ENCODE assay signal across 7 mouse cellular contexts in the genomic region with DNA sequence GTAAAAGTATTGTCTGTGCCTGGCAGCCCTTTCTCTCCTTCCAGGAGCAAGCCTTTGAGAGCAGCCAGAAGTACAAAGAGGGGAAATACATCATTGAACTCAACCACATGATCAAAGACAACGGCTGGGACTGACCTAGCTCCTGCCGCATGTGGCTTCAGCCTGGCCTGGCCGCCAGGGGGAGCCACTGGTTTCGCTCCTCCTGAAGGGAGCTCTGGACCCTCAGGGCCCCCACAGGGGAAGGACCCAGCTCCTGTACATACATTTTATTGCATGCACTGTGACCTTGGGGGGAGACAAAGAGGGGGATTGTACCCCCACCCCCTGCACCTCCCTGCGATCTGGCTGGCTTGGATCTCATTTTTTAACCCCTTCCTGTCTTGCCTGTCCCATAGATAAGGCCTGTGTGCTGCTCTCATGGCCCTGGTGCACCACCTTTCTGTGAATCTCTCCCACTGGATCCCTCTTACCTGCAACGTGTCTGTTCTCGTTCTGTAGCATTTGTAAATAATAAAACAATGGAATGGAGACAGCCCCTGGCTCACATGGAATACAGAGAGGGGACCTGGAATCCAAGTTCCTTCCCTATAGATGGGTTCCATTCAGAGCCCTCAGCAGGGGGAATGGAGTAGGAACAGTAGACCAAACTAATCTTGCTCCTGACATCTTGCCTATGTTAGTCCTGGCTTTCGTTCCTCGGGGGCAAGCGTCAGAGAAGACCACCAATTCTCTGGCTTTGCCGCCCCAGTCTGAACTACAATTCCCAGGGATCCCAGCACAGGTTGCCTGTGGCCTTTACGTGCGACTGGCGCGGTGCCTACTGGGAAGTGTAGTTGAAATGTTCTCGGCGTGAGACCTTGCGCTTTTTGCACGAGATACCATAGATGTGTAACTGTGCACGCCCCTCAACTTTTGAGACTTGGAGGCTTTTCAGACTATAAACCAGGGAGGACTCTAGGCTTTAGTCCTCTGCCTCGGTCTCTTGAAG. TPM values are rescaled to one million over a fixed set of nuclear protein-coding genes. Genes with fewer than 3 reads are reported as not detected.
DNase-seq lines count a peak whose midpoint lies in the region; ATAC-seq and TF ChIP-seq lines count a peak whose summit lies in the region.

No protein-coding gene starts in this region.

- peak; percentile 63 for DNase-seq in WW6 (ENCODE audit: low read depth, low spot score)
- peak; percentile 89 for DNase-seq in cerebellum, adult 9-11 months
- peak; percentile 82 to 86 for DNase-seq in frontal cortex, postnatal 10 days (ENCODE audit: low spot score in 2 of 2)
- DNase-seq in left cerebral cortex, adult 2 months (ENCODE audit: extremely low spot score in 1 of 2, low spot score in 2 of 2): peak; percentile 81
- DNase-seq in right cerebral cortex, postnatal 14 days: peak; percentile 92

- peaks cover 25% of the 10 kb centered on the region for H3K36me3 ChIP-seq in hindbrain, embryonic 13.5 days

- peak; percentile 95 for TF ChIP-seq CTCF in left cerebral cortex, adult 2 months (IDR thresholded peaks at IDR 0.05)

- no peaks in the 10 kb centered on the region for H3K9me3 ChIP-seq in hindbrain, embryonic 13.5 days

- peak overlapping the region; percentile 72 for H3K9ac ChIP-seq in hindbrain, embryonic 13.5 days

- H3K27ac ChIP-seq in hindbrain, embryonic 13.5 days: peak overlapping the region; percentile 90
- H3K27ac ChIP-seq in left cerebral cortex, adult 2 months: peak overlapping the region; percentile 65; the same call in 1 of the 2 replicates

- H3K4me3 ChIP-seq in hindbrain, embryonic 13.5 days: peak overlapping the region; percentile 43
- H3K4me3 ChIP-seq in left cerebral cortex, adult 2 months: peak overlapping the region; percentile 37

- under 1% methylated on average over 21 of the region's 21 CpGs for WGBS in hindbrain, embryonic 13.5 days

- peak; percentile 70 for ATAC-seq in hindbrain, embryonic 13.5 days (ENCODE audit: low FRiP score)
- ATAC-seq in megakaryocyte, adult 5-6 weeks (ENCODE audit: poor library complexity, severe bottlenecking): peak; percentile 59

- H3K27me3 ChIP-seq in hindbrain, embryonic 13.5 days: no peaks in the 10 kb centered on the region

- intact Hi-C loops in left cerebral cortex, adult 2 months (cut with DNase I): loop anchor here (5.0 kb wide), 2 partner anchors 78 to 128 kb away; no protein-coding TSS in a partner anchor

- peak overlapping the region; percentile 92 for H3K4me2 ChIP-seq in hindbrain, embryonic 13.5 days

- H3K4me1 ChIP-seq in hindbrain, embryonic 13.5 days (replicated peaks): peaks cover 61% of the 10 kb centered on the region

RNA-seq across cellular contexts. Expression of a gene that starts 1.0 kb away (rescaled TPM):
- polyA plus RNA-seq in hindbrain, embryonic 13.5 days (2015; fragmentation: Nextera tagmentation; extraction: Ambion mirVana): 0.32 and 0.84 TPM in 2 replicates
- total RNA-seq in left cerebral cortex, adult 2 months (2021): 1 to 10 TPM; 1.1 to 1.2 TPM
- total RNA-seq in megakaryocyte, adult 5-6 weeks (2015): 0.68 and 1.0 TPM in 2 replicates
- 0.98 and 0.99 TPM in 2 replicates for total RNA-seq in megakaryocyte, adult 5-6 weeks (2017)

RNA-seq across cellular contexts. Expression of a gene that starts 3.5 kb away (rescaled TPM):
- 173 and 179 TPM in 2 replicates for polyA plus RNA-seq in hindbrain, embryonic 13.5 days (2015; fragmentation: Nextera tagmentation; extraction: Ambion mirVana)
- 100 to 1,000 TPM; 312 to 323 TPM for total RNA-seq in left cerebral cortex, adult 2 months (2021)
- 196 and 200 TPM in 2 replicates for total RNA-seq in megakaryocyte, adult 5-6 weeks (2015)
- 91.7 and 117 TPM in 2 replicates for total RNA-seq in megakaryocyte, adult 5-6 weeks (2017)

RNA-seq across cellular contexts. Expression of a gene that starts 12.0 kb away (rescaled TPM):
- 196 and 214 TPM in 2 replicates for polyA plus RNA-seq in hindbrain, embryonic 13.5 days (2015; fragmentation: Nextera tagmentation; extraction: Ambion mirVana)
- total RNA-seq in left cerebral cortex, adult 2 months (2021): 10 to 100 TPM; 50.4 TPM
- 186 and 196 TPM in 2 replicates for total RNA-seq in megakaryocyte, adult 5-6 weeks (2015)
- total RNA-seq in megakaryocyte, adult 5-6 weeks (2017): 139 and 154 TPM in 2 replicates

RNA-seq across cellular contexts. Expression of a gene that starts 14.1 kb away (rescaled TPM):
- 2.0 and 2.3 TPM in 2 replicates for polyA plus RNA-seq in hindbrain, embryonic 13.5 days (2015; fragmentation: Nextera tagmentation; extraction: Ambion mirVana)
- total RNA-seq in left cerebral cortex, adult 2 months (2021): 1 to 10 TPM; 2.4 to 3.4 TPM
- 26.8 and 37.3 TPM in 2 replicates for total RNA-seq in megakaryocyte, adult 5-6 weeks (2015)
- 57.9 and 71.4 TPM in 2 replicates for total RNA-seq in megakaryocyte, adult 5-6 weeks (2017)

RNA-seq across cellular contexts. Expression of a gene that starts 17.2 kb away (rescaled TPM):
- polyA plus RNA-seq in hindbrain, embryonic 13.5 days (2015; fragmentation: Nextera tagmentation; extraction: Ambion mirVana): 52.1 and 55.6 TPM in 2 replicates
- 10 to 100 TPM; 71.6 to 77.4 TPM for total RNA-seq in left cerebral cortex, adult 2 months (2021)
- not detected in 2 replicates for total RNA-seq in megakaryocyte, adult 5-6 weeks (2015)
- not detected in 2 replicates for total RNA-seq in megakaryocyte, adult 5-6 weeks (2017)

Comparison
In these comparisons a context has a peak if more than half of its experiments do, and no peak if none do; other contexts are left out.
1. Peak in every context shown above with its lines: DNase-seq, ATAC-seq, H3K4me3 ChIP-seq and H3K27ac ChIP-seq.